Mouse (Mus musculus): ENCODE measurements around the gene Fbxl13. TPM values are rescaled to one million over a fixed set of nuclear protein-coding genes. Genes with fewer than 3 reads are reported as not detected.

Fbxl13 gene
- polyA plus RNA-seq, 1 experiment from 2014 or later, result 0.46 TPM

DNA sequence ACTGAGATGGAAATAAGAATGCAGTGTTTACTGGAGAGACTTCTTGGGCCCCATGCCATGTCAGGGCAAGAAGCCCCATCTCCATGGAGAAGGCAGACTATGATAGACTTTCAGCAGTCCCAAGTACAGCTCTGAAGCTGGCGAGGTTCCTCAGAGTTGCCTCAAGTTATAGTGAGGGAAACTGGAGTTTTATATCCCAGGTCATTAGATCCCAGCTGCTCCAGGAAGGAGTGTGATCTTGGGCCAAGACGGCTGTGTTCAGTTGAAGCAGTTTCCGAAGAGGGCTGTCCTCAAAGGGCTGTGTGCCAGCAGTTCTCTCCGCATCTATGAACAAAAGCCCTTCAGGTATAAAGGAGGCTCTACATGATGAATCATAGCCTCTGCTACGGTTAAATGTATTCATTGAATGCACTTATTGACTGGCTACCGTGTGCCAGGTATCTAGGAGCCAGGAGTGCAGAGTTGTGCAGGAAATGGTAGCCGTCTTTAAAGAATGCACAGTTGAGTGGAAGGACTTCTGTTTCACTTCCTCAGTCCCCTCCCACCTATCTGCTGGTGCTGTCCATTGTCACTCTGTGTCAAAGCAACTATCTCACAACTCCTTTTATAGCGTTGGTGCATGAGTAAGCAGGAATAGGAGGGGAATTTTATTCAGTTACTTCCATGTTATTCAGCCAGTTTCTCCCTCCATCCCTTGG is 204.5 kb downstream of the Fbxl13 start:
- ATAC-seq (replicated peaks; ENCODE audit: low FRiP score, low read depth) (peak; percentile 61), DNase-seq (ENCODE audit: low spot score) (peak; percentile 85)
- peak overlapping the region; percentile 20; the same call in 1 of the 2 replicates for H3K27ac ChIP-seq
- TF ChIP-seq CTCF (IDR thresholded peaks at IDR 0.05; ENCODE audit: low read depth), result no peak
- H3K4me3 ChIP-seq (replicated peaks; ENCODE audit: low read depth, low read length), result no peak overlapping the region
- H3K27me3 ChIP-seq (ENCODE audit: insufficient read depth, low read length), result no peaks in the 10 kb centered on the region
- H3K4me1 ChIP-seq (replicated peaks; ENCODE audit: insufficient read depth, low read length), result no peaks in the 10 kb centered on the region
- no peak overlapping the region for H3K4me2 ChIP-seq (ENCODE audit: low read length)
- H3K9me3 ChIP-seq (replicated peaks; ENCODE audit: low read length), result no peaks in the 10 kb centered on the region
- no peak overlapping the region for H3K9ac ChIP-seq (ENCODE audit: low read depth, low read length)
- 0 out of 2 replicates have a peak, but pooled peaks cover 2% of the 10 kb centered on the region for H3K36me3 ChIP-seq (ENCODE audit: insufficient read depth, low read length)
- 43% methylated on average over 8 of the region's 8 CpGs for WGBS

DNA sequence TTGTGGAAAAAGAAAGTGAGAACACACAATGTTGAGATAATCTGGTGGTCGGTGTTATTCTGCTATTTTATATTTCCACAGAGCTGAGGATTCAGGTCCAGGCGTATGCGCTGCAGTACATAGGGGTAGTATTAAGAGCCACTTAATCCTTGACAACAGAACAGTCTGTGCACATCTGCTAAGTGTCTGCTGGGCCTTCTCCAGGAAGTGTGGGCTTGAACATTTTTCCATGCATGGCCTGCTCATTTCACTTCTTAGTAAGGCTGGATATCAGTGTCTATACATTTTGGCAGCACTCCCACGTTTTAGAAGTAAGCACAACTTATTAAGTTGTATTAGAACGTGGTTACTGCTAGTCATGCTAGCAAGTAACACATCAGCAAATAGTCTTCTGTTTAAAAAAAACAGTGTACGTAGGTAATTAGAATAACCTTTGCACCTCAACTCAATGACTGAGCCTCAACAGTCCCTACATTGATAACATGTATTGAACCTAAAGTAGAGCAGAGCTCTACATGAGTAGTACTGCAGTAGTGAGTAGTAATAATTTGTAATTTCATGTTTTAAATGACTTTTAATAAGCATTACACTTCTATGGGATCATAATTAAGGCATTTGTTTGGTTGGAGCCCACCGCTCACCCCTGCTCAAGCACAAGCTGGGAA is 205.9 kb downstream of the Fbxl13 start:
- H3K9ac ChIP-seq (ENCODE audit: low read depth, low read length), result no peak overlapping the region
- TF ChIP-seq CTCF (IDR thresholded peaks at IDR 0.05; ENCODE audit: low read depth), result no peak
- WGBS, result 86% methylated on average over 7 of the region's 7 CpGs
- no peak for ATAC-seq (replicated peaks; ENCODE audit: low FRiP score, low read depth)
- DNase-seq (ENCODE audit: low spot score), result no peak
- H3K4me2 ChIP-seq (ENCODE audit: low read length), result no peak overlapping the region
- no peaks in the 10 kb centered on the region for H3K27me3 ChIP-seq (ENCODE audit: insufficient read depth, low read length)
- H3K9me3 ChIP-seq (replicated peaks; ENCODE audit: low read length), result no peaks in the 10 kb centered on the region
- H3K4me3 ChIP-seq (replicated peaks; ENCODE audit: low read depth, low read length), result no peak overlapping the region
- no peaks in the 10 kb centered on the region for H3K4me1 ChIP-seq (replicated peaks; ENCODE audit: insufficient read depth, low read length)
- 0 out of 2 replicates have a peak, but pooled peaks cover 2% of the 10 kb centered on the region for H3K36me3 ChIP-seq (ENCODE audit: insufficient read depth, low read length)
- no peak overlapping the region for H3K27ac ChIP-seq

DNA sequence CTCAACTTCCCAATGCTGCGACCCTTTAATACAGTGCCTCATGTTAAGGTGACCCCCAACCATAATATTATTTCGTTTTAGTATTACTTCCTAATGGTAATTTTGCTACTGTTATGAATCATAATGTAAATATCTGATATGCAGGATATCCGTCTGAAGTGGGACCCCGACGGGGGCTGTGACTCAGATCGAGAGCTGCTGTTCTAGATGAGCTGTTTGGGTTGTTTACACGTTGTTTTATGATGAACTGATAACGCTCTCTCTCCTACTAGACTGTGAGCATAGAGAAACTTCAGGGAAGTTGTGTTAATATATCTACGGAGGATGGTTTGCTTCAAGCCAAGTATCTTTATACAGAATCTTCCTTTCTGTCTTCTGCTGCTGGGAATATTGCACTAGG is 207.0 kb downstream of the Fbxl13 start:
- H3K9me3 ChIP-seq (replicated peaks; ENCODE audit: low read length), result no peaks in the 10 kb centered on the region
- WGBS, result 79% methylated on average over 9 of the region's 9 CpGs
- H3K27me3 ChIP-seq (ENCODE audit: insufficient read depth, low read length), result no peaks in the 10 kb centered on the region
- H3K4me1 ChIP-seq (replicated peaks; ENCODE audit: insufficient read depth, low read length), result no peaks in the 10 kb centered on the region
- H3K9ac ChIP-seq (ENCODE audit: low read depth, low read length), result no peak overlapping the region
- H3K4me2 ChIP-seq (ENCODE audit: low read length), result no peak overlapping the region
- no peak for DNase-seq (ENCODE audit: low spot score)
- H3K36me3 ChIP-seq (ENCODE audit: insufficient read depth, low read length), result 0 out of 2 replicates have a peak, but pooled peaks cover 2% of the 10 kb centered on the region
- TF ChIP-seq CTCF (IDR thresholded peaks at IDR 0.05; ENCODE audit: low read depth), result no peak
- no peak overlapping the region for H3K27ac ChIP-seq
- H3K4me3 ChIP-seq (replicated peaks; ENCODE audit: low read depth, low read length), result no peak overlapping the region
- no peak for ATAC-seq (replicated peaks; ENCODE audit: low FRiP score, low read depth)

DNA sequence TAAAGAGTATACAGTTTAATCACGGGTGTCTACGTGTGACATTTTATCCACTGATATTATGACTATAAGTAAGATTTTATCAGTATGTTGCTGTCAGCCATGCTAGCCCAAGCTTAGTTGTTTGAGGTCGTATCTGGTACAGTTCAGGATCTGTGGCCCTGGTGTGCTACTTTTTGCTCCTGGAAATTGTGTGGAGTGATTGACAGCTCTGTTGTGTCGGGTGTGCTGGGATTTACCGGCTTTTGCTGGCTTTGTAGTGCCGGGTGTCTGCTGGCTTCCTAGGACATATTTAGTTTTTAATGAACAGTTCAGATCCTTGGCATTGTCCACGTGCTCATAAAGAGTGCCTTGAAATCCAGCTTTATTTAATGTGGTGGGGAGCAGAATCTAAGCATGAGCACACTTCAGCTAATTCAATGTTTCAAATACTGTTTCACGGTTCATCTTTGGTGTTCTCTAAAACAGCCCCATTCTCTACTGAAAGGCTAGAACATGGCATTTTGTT is 208.9 kb downstream of the Fbxl13 start:
- 80% methylated on average over 8 of the region's 8 CpGs for WGBS
- no peak overlapping the region for H3K27ac ChIP-seq
- H3K4me3 ChIP-seq (replicated peaks; ENCODE audit: low read depth, low read length), result no peak overlapping the region
- H3K27me3 ChIP-seq (ENCODE audit: insufficient read depth, low read length), result no peaks in the 10 kb centered on the region
- no peaks in the 10 kb centered on the region for H3K9me3 ChIP-seq (replicated peaks; ENCODE audit: low read length)
- no peak overlapping the region for H3K4me2 ChIP-seq (ENCODE audit: low read length)
- H3K36me3 ChIP-seq (ENCODE audit: insufficient read depth, low read length), result no peaks in the 10 kb centered on the region
- no peak for DNase-seq (ENCODE audit: low spot score)
- TF ChIP-seq CTCF (IDR thresholded peaks at IDR 0.05; ENCODE audit: low read depth), result no peak
- no peak for ATAC-seq (replicated peaks; ENCODE audit: low FRiP score, low read depth)
- H3K9ac ChIP-seq (ENCODE audit: low read depth, low read length), result no peak overlapping the region
- no peaks in the 10 kb centered on the region for H3K4me1 ChIP-seq (replicated peaks; ENCODE audit: insufficient read depth, low read length)

DNA sequence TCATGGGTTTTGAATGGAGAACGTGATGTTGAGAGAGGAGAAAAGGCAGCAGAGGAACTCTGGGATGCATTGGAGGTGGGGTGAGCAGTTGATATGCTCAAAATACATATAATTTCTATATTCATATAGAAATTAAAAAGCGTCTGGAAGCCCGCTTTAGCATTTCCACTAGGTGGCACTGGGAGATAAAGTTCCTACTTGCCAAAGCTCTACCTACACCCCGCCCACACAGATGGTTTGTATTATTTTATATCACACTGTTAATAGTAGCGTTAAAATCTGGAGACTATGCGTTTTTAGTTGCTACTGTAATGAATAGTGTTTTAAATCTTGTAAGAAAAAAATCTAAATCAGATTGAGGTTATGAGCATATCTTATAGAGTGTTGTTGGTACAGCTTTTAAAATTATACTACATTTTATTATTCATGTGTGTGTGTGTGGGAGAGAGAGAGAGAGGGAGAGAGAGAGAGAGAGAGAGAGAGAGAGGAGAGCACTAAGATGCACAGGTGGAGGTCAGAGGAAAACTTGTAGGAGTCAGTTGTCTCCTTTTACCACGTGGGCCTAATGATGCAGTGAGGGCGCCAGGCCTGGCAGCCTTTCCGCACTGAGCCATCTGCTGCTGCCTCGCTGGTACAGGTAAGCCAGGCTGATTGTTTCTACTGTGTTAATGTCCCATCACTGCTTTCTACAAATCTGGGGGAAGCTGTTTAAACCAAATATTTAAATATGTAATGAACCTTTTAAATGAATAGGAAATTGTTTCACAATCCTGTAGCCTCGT is 211.1 kb downstream of the Fbxl13 start:
- Histone ChIP-seq H3K27ac (no peak overlapping the region), H3K9me3 (replicated peaks; ENCODE audit: low read length) (no peaks in the 10 kb centered on the region), H3K9ac (ENCODE audit: low read depth, low read length) (no peak overlapping the region), H3K4me3 (replicated peaks; ENCODE audit: low read depth, low read length) (no peak overlapping the region), H3K4me2 (ENCODE audit: low read length) (no peak overlapping the region), H3K27me3 (ENCODE audit: insufficient read depth, low read length) (no peaks in the 10 kb centered on the region), H3K4me1 (replicated peaks; ENCODE audit: insufficient read depth, low read length) (no peaks in the 10 kb centered on the region), H3K36me3 (ENCODE audit: insufficient read depth, low read length) (no peaks in the 10 kb centered on the region)
- TF ChIP-seq CTCF (IDR thresholded peaks at IDR 0.05; ENCODE audit: low read depth), result peak; percentile 74
- WGBS, result 60% methylated on average over 11 of the region's 11 CpGs
- peak; percentile 90 for DNase-seq (ENCODE audit: low spot score)
- ATAC-seq (replicated peaks; ENCODE audit: low FRiP score, low read depth), result no peak

Other genes with a start within 250 kb of the Fbxl13 start
- 0.09 TPM in 1 of 2 replicates, not detected in the other for gene Ccdc146, start 221.0 kb downstream of the Fbxl13 start, polyA plus RNA-seq (2015; fragmentation: Nextera tagmentation; extraction: Ambion mirVana)
- 4.9 and 5.1 TPM in 2 replicates for gene Fam185a, start 220.7 kb downstream of the Fbxl13 start, polyA plus RNA-seq (2015; fragmentation: Nextera tagmentation; extraction: Ambion mirVana)
- 50.3 and 54.2 TPM in 2 replicates for gene Lrrc17, start 102.1 kb downstream of the Fbxl13 start, polyA plus RNA-seq (2015; fragmentation: Nextera tagmentation; extraction: Ambion mirVana)
- 43.7 and 44.2 TPM in 2 replicates for gene Armc10, start 179 bp upstream of the Fbxl13 start, polyA plus RNA-seq (2015; fragmentation: Nextera tagmentation; extraction: Ambion mirVana)
- gene Napepld, start 55.8 kb upstream of the Fbxl13 start, polyA plus RNA-seq (2015; fragmentation: Nextera tagmentation; extraction: Ambion mirVana), result 5.4 and 5.6 TPM in 2 replicates
- gene Pmpcb, start 91.5 kb upstream of the Fbxl13 start, polyA plus RNA-seq (2015; fragmentation: Nextera tagmentation; extraction: Ambion mirVana), result 101 and 107 TPM in 2 replicates
- gene Dnajc2, start 139.6 kb upstream of the Fbxl13 start, polyA plus RNA-seq (2015; fragmentation: Nextera tagmentation; extraction: Ambion mirVana), result 73.9 and 77.8 TPM in 2 replicates
- 157 and 171 TPM in 2 replicates for gene Psmc2, start 139.6 kb upstream of the Fbxl13 start, polyA plus RNA-seq (2015; fragmentation: Nextera tagmentation; extraction: Ambion mirVana)
- not detected in 2 replicates for gene Slc26a5, start 220.0 kb upstream of the Fbxl13 start, polyA plus RNA-seq (2015; fragmentation: Nextera tagmentation; extraction: Ambion mirVana)

Data from kidney, postnatal 0 days (tissue).